Mouse (Mus musculus) urinary bladder, postnatal 36 days (tissue): ENCODE data around the gene Phex.
A peak's percentile ranks its signal among the peaks of the same experiment; 100 is the strongest.

Source experiments
- DNase-seq, 2 experiments: peaks; one replicate each; pipeline ENCODE4 v3.0.0; 2022; ENCODE audit warnings: low spot score in 2 of 2, mixed read lengths in 1 of 2

Phex gene

GRCm38 (mm10) chrX:157415212-157415611 lies at the start of gene Phex:
Gene Phex, minus strand, starts transcription at chrX:157415312.
- DNase-seq = no peak

- DNase-seq = no peak
These were observed 47.6 kb upstream of the Phex start for GRCm38 (mm10) chrX:157462716-157463115.

- DNase-seq = peak; percentile 9 to 24
These were observed 39.3 kb upstream of the Phex start for GRCm38 (mm10) chrX:157454430-157454829.

GRCm38 (mm10) chrX:157449000-157449399 lies 33.9 kb upstream of the Phex start:
- no peak for DNase-seq

GRCm38 (mm10) chrX:157447431-157447830 lies 32.3 kb upstream of the Phex start:
- DNase-seq = no peak

- DNase-seq = no peak
These were observed 19.7 kb upstream of the Phex start for GRCm38 (mm10) chrX:157434768-157435167.

GRCm38 (mm10) chrX:157419451-157419850 lies 4.3 kb upstream of the Phex start:
- DNase-seq = no peak

- no peak for DNase-seq
These were observed 10.2 kb downstream of the Phex start for GRCm38 (mm10) chrX:157404919-157405318.

- no peak for DNase-seq
These were observed 23.9 kb downstream of the Phex start for GRCm38 (mm10) chrX:157391241-157391640.

- no peak for DNase-seq
These were observed 25.0 kb downstream of the Phex start for GRCm38 (mm10) chrX:157390102-157390501.

- no peak for DNase-seq
These were observed 26.7 kb downstream of the Phex start for GRCm38 (mm10) chrX:157388419-157388818.

GRCm38 (mm10) chrX:157387025-157387424 lies 28.1 kb downstream of the Phex start:
- no peak for DNase-seq

GRCm38 (mm10) chrX:157378822-157379221 lies 36.3 kb downstream of the Phex start:
- DNase-seq = no peak

- DNase-seq = no peak
These were observed 37.7 kb downstream of the Phex start for GRCm38 (mm10) chrX:157377456-157377855.

GRCm38 (mm10) chrX:157373873-157374272 lies 41.2 kb downstream of the Phex start:
- no peak for DNase-seq

- no peak for DNase-seq
These were observed 45.9 kb downstream of the Phex start for GRCm38 (mm10) chrX:157369166-157369565.

GRCm38 (mm10) chrX:157355521-157355920 lies 59.6 kb downstream of the Phex start:
- DNase-seq = no peak

- no peak for DNase-seq
These were observed 68.9 kb downstream of the Phex start for GRCm38 (mm10) chrX:157346201-157346600.

GRCm38 (mm10) chrX:157334726-157335125 lies 80.4 kb downstream of the Phex start:
- DNase-seq = no peak

- no peak for DNase-seq
These were observed 85.3 kb downstream of the Phex start for GRCm38 (mm10) chrX:157329821-157330220.

GRCm38 (mm10) chrX:157328396-157328795 lies 86.7 kb downstream of the Phex start:
- DNase-seq = peak in 1 of 2 experiments; percentile 28

GRCm38 (mm10) chrX:157327756-157328155 lies 87.4 kb downstream of the Phex start:
- no peak for DNase-seq

- no peak for DNase-seq
These were observed 90.7 kb downstream of the Phex start for GRCm38 (mm10) chrX:157324396-157324795.

- no peak for DNase-seq
These were observed 104.8 kb downstream of the Phex start for GRCm38 (mm10) chrX:157310331-157310730.

- DNase-seq = no peak
These were observed 106.9 kb downstream of the Phex start for GRCm38 (mm10) chrX:157308171-157308570.
